Mouse (Mus musculus) inflammation-experienced regulatory T-cells, adult 16 weeks (primary cell): ENCODE results near the gene Olfr984. TPM values are rescaled to one million over a fixed set of nuclear protein-coding genes. Genes with fewer than 3 reads are reported as not detected.

Source experiments
- polyA plus RNA-seq: library from polyadenylated mRNA; unstranded; fragments of 100-300 nt; shearing (Covaris generic); gene quantifications from one replicate; pipeline ENCODE4 v1.2.1, GENCODE M21; 2017

Gene Olfr984
- polyA plus RNA-seq: not detected

GRCm38 (mm10) chr9:40114106-40114505 lies at the start of gene Olfr984:
Gene Olfr984, minus strand, starts transcription at chr9:40114206.

GRCm38 (mm10) chr9:40130084-40130483 lies 16.1 kb upstream of the Olfr984 start, which contains the start of gene Olfr985:
Gene Olfr985, minus strand, starts transcription at chr9:40130184.

GRCm38 (mm10) chr9:40093495-40093894 lies 20.5 kb downstream of the Olfr984 start, which contains the start of gene Olfr983:
Gene Olfr983, minus strand, starts transcription at chr9:40093595.

GRCm38 (mm10) chr9:40073529-40073928 lies 40.5 kb downstream of the Olfr984 start, which contains the start of gene Olfr982:
Gene Olfr982, plus strand, starts transcription at chr9:40073829.

Other genes with a start within 250 kb of the Olfr984 start
- gene Olfr972, start 247.8 kb downstream of the Olfr984 start, polyA plus RNA-seq: not detected
- gene Olfr229, start 206.9 kb downstream of the Olfr984 start, polyA plus RNA-seq: not detected
- 0.09 TPM for gene Olfr974, start 176.7 kb downstream of the Olfr984 start, polyA plus RNA-seq
- gene Olfr975, start 162.2 kb downstream of the Olfr984 start, polyA plus RNA-seq: not detected
- not detected for gene Olfr976, start 153.1 kb downstream of the Olfr984 start, polyA plus RNA-seq
- gene Olfr978, start 122.1 kb downstream of the Olfr984 start, polyA plus RNA-seq: not detected
- gene Olfr979, start 110.7 kb downstream of the Olfr984 start, polyA plus RNA-seq: not detected
- gene Olfr980, start 104.6 kb downstream of the Olfr984 start, polyA plus RNA-seq: not detected
- not detected for gene Olfr981, start 92.7 kb downstream of the Olfr984 start, polyA plus RNA-seq
- 0.05 TPM for gene Olfr982, start 40.4 kb downstream of the Olfr984 start, polyA plus RNA-seq
- gene Olfr983, start 20.6 kb downstream of the Olfr984 start, polyA plus RNA-seq: not detected
- not detected for gene Olfr985, start 16.0 kb upstream of the Olfr984 start, polyA plus RNA-seq
- not detected for gene Tmem225, start 33.9 kb upstream of the Olfr984 start, polyA plus RNA-seq
- gene Olfr986, start 66.7 kb upstream of the Olfr984 start, polyA plus RNA-seq: not detected
- gene Zfp202, start 78.1 kb upstream of the Olfr984 start, polyA plus RNA-seq: 6.0 TPM
- gene Scn3b, start 155.0 kb upstream of the Olfr984 start, polyA plus RNA-seq: 0.18 TPM